Mouse (Mus musculus) erythroblast, embryonic 14.5 days (primary cell): ENCODE results near the gene Anp32a.

ENCODE experiments used
- GATA1 ChIP-seq: IDR thresholded peaks from 2 replicates; pipeline ENCODE4 v1.6.1; 2012; ENCODE audit warnings: low read length, inconsistent platforms, mixed read lengths
- TAL1 ChIP-seq: IDR thresholded peaks from 3 replicates; pipeline ENCODE4 v1.6.1; 2012; ENCODE audit warnings: low read length, inconsistent platforms, mixed read lengths

GRCm38 (mm10) chr9:62423871-62424270, 82.8 kb downstream of the Anp32a start:
- no peak for TF ChIP-seq GATA1
- TF ChIP-seq TAL1 = no peak
